Mouse (Mus musculus) embryonic facial prominence, embryonic 11.5 days (tissue): Measurements from ENCODE around the gene Scn11a. TPM values are rescaled to one million over a fixed set of nuclear protein-coding genes. Genes with fewer than 3 reads are reported as not detected.

Experiments
- ATAC-seq: fragments of 200-750 bp; cut with Nextera tagmentation; replicated peaks from 2 replicates; pipeline ENCODE4 v1.8.0; 2017; ENCODE audit warnings: low read depth; ENCODE audit not compliant: insufficient number of reproducible peaks, low FRiP score, low TSS enrichment
- DNase-seq: peaks from one replicate; pipeline ENCODE4 v3.0.0-alpha.2; 2015; ENCODE audit warnings: low spot score
- H3K27ac ChIP-seq: fragments of 300-500 bp; sonication (generic); replicated peaks from 2 replicates; pipeline ENCODE4 v1.5.1; 2014; ENCODE audit warnings: mild to moderate bottlenecking, low read depth, low read length, control low read depth
- H3K27me3 ChIP-seq: fragments of 300-500 bp; sonication (generic); 2 replicates; pipeline ENCODE4 v1.6.1; 2014; ENCODE audit warnings: mild to moderate bottlenecking, low read length, moderate library complexity, mixed read lengths; ENCODE audit not compliant: control insufficient read depth, insufficient read depth
- H3K36me3 ChIP-seq: fragments of 300-500 bp; sonication (generic); replicated peaks from 2 replicates; pipeline ENCODE4 v1.6.1; 2014; ENCODE audit warnings: low read depth, mild to moderate bottlenecking, low read length, moderate library complexity, mixed read lengths; ENCODE audit not compliant: control insufficient read depth, insufficient read depth
- H3K4me1 ChIP-seq: fragments of 300-500 bp; sonication (generic); 2 replicates; pipeline ENCODE4 v1.6.1; 2014; ENCODE audit warnings: low read length, mixed read lengths; ENCODE audit not compliant: control insufficient read depth, insufficient read depth
- H3K4me2 ChIP-seq: fragments of 300-500 bp; sonication (generic); 2 replicates; pipeline ENCODE4 v1.6.1; 2014; ENCODE audit warnings: low read depth, mild to moderate bottlenecking, control low read depth, low read length, moderate library complexity
- H3K4me3 ChIP-seq: fragments of 300-500 bp; sonication (generic); 2 replicates; pipeline ENCODE4 v1.5.1; 2014; ENCODE audit warnings: low read depth, low read length, control low read depth
- H3K9ac ChIP-seq: fragments of 300-500 bp; sonication (generic); replicated peaks from 2 replicates; pipeline ENCODE4 v1.6.1; 2014; ENCODE audit warnings: mild to moderate bottlenecking, control low read depth, low read length
- H3K9me3 ChIP-seq: fragments of 300-500 bp; sonication (generic); replicated peaks from 2 replicates; pipeline ENCODE4 v1.6.1; 2016; ENCODE audit warnings: mild to moderate bottlenecking, low read length, inconsistent platforms, mixed read lengths; ENCODE audit not compliant: control insufficient read depth
- WGBS: fragments of 180-500 bp; shearing (Covaris S2); extraction: QIAGEN DNeasy Blood & Tissue Kit; methylation state at CpG from one replicate; pipeline ENCODE4 v1.1.7; 2014; 5-methylcytosine and 5-hydroxymethylcytosine counted together
- polyA plus RNA-seq: library from polyadenylated mRNA; unstranded; fragments of >200 nt; fragmentation: Nextera tagmentation; extraction: Ambion mirVana; gene quantifications from 2 replicates; pipeline ENCODE4 v1.2.1, GENCODE M21; 2014

Scn11a gene
- polyA plus RNA-seq, 1 experiment from 2014 or later: 0.11 TPM

DNA sequence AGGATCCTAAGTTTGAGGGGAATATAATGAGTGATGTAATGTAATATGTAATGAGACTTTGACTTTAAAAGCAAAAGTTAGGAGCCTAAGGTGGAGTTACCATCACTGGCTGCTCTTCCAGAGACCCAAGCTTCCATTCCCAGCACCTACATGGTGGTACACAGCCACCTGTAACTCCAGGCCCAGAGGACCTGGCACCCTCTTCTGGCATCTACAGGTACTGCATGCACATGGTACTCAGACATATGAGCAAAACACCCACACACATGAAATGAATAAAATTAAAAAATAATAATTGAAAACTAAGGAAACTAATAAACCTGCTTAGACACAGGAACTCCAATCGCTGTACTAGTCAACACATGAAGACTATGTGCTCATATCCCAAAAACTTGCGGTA lies 18.8 kb downstream of the Scn11a start:
- H3K4me1 ChIP-seq: no peaks in the 10 kb centered on the region
- 73% methylated on average over 2 of the region's 2 CpGs for WGBS
- no peak for DNase-seq
- ATAC-seq: no peak
- no peaks in the 10 kb centered on the region for H3K27me3 ChIP-seq
- H3K9me3 ChIP-seq: no peaks in the 10 kb centered on the region
- no peak overlapping the region for H3K27ac ChIP-seq
- H3K4me3 ChIP-seq: no peak overlapping the region
- H3K36me3 ChIP-seq: no peaks in the 10 kb centered on the region
- H3K9ac ChIP-seq: no peak overlapping the region
- no peak overlapping the region for H3K4me2 ChIP-seq

DNA sequence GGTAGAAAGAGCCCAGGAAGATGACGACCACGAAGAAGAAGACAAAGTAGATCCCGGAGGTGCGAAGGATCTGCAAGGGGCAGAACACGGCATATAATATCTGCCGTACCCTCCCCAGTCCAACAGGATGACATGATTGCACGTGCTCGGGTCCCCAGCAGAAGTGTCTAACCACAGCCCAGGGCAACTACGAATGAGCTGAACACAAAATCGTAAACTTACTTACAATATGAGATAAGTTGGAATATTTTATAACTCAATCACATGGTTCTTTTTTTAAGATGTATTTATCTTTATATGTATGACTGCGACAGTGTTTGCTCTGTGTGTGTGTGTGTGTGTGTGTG lies 20.8 kb downstream of the Scn11a start:
- Histone ChIP-seq H3K4me3 (no peak overlapping the region), H3K4me2 (no peak overlapping the region), H3K27ac (no peak overlapping the region), H3K9ac (no peak overlapping the region), H3K36me3 (no peaks in the 10 kb centered on the region), H3K27me3 (no peaks in the 10 kb centered on the region), H3K9me3 (no peaks in the 10 kb centered on the region), H3K4me1 (no peaks in the 10 kb centered on the region)
- no peak for ATAC-seq
- WGBS: 90% methylated on average over 11 of the region's 11 CpGs
- DNase-seq: no peak

DNA sequence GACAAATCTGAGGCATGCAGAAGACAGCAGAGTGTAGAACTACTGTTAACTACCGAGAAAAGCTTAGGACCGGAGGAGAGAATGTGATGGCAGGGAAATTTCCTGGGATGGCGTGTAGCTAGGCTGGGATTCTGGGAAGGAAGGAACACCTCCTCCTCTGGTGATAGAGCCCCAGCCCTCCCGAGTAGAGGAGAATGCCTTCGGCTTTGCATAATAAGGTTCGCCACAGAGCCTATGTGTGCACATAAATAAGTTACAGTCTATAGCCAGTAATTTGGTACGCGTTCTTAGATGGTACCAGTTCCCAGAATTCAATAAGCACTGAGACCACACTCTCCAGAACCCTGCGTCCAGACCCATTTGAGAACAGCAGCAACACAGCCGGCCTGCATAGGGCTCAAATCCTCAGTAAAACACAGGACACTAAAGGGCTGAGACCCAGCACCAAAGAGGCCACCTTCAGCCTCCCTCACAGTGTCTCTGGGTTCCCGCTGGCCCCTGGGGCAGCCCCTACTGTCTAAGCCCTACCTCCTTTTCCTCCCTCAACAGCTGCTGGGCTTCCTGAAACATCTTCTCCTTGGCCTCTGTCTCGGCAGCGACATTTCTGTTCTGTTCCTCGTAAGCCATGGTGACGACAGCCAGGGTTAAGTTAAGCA lies 21.3 kb downstream of the Scn11a start:
- Histone ChIP-seq H3K9me3 (no peaks in the 10 kb centered on the region), H3K4me1 (no peaks in the 10 kb centered on the region), H3K27ac (no peak overlapping the region), H3K27me3 (no peaks in the 10 kb centered on the region), H3K36me3 (no peaks in the 10 kb centered on the region), H3K4me2 (no peak overlapping the region), H3K4me3 (no peak overlapping the region), H3K9ac (no peak overlapping the region)
- ATAC-seq (no peak), DNase-seq (no peak)
- WGBS: 67% methylated on average over 15 of the region's 15 CpGs

DNA sequence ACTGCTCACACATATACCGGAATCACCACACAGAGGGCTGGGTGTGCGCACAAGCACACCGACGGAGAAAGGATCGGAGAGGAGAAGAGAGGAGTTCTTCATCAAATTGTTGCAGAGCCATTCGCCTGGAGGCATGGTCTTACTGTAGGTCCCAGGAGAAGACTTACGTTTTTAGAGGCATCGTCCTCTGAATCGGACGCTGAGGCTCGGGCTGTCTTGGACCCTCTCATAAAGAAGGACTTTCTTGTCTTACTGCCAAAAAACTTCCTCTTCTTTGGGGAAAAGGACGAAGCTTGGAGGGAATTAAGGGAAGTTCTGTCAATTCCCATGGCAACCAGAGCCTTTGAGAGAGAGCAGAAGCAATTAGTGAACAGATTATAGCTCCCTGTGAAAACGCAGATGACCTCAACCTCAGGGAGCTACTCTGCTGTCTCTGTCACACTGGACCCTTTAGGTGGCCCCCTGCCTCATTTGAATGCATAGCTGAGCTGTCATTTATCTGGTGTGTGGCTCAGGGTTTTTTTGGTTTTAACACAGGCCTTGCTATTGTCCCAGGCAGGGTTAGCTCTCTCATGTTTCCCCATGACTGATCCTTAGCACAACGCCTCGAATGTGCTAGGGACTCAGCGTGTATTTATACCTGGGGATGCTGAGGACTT lies 22.0 kb downstream of the Scn11a start:
- WGBS: 45% methylated on average over 16 of the region's 16 CpGs
- H3K4me2 ChIP-seq: no peak overlapping the region
- ATAC-seq (0 out of 2 replicates have a peak, but pooled peaks have one; percentile 79), DNase-seq (peak; percentile 42)
- H3K4me3 ChIP-seq: no peak overlapping the region
- H3K36me3 ChIP-seq: no peaks in the 10 kb centered on the region
- H3K27ac ChIP-seq: no peak overlapping the region
- no peaks in the 10 kb centered on the region for H3K27me3 ChIP-seq
- no peak overlapping the region for H3K9ac ChIP-seq
- no peaks in the 10 kb centered on the region for H3K9me3 ChIP-seq
- H3K4me1 ChIP-seq: no peaks in the 10 kb centered on the region

DNA sequence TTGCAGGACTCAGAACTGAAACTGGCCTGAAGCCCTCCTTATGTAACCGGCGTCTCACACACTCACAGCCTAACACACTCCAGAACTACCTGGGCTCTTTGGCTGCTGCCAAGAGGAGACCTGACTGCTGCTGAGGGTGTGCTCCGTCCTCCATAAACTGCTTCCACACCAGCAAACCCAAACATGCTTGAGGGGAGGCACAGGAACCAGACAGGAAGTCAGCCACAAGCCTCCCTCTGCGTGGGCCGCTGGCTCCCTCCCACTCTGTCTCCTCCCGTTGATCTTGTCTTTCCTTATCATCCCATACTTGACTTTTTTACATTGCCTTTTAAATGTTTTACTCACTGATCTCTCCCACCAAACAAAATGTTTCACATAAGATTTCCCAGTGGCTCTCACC lies 23.8 kb downstream of the Scn11a start:
- no peak overlapping the region for H3K27ac ChIP-seq
- WGBS: 52% methylated on average over 6 of the region's 6 CpGs

DNA sequence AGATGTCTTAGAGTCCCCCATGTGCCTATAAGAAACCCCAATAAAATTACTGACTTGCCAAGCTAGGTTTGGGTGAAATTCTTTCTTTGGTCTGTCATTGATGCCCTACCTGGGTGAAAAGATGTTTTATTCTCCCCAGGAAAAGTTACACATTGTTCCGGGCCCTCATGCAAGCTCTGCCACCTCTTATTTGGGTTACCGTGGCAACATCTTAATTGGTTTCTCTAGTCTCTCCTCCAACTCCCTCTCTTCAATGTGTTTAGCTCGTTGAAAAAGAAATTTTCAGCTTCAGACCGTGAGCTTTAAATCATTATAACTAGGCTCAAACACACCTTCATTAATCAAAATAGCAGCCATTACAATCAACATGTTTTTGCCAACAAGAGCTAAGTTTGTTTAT lies 28.5 kb downstream of the Scn11a start:
- H3K4me1 ChIP-seq: no peaks in the 10 kb centered on the region
- H3K27ac ChIP-seq: no peak overlapping the region
- no peak overlapping the region for H3K4me3 ChIP-seq
- no peak overlapping the region for H3K9ac ChIP-seq
- DNase-seq (no peak), ATAC-seq (no peak)
- no peaks in the 10 kb centered on the region for H3K9me3 ChIP-seq
- H3K4me2 ChIP-seq: no peak overlapping the region
- H3K27me3 ChIP-seq: no peaks in the 10 kb centered on the region
- WGBS: 78% methylated on average over 4 of the region's 4 CpGs
- no peaks in the 10 kb centered on the region for H3K36me3 ChIP-seq

More for the DNA sequence above, 23.8 kb downstream of the Scn11a start:
- H3K27me3 ChIP-seq: no peaks in the 10 kb centered on the region
- no peak for DNase-seq
- no peak overlapping the region for H3K4me2 ChIP-seq
- H3K36me3 ChIP-seq: no peaks in the 10 kb centered on the region
- H3K9ac ChIP-seq: no peak overlapping the region; the same call in 1 of the 2 replicates
- no peak overlapping the region for H3K4me3 ChIP-seq
- no peak for ATAC-seq
- H3K9me3 ChIP-seq: no peaks in the 10 kb centered on the region
- no peaks in the 10 kb centered on the region for H3K4me1 ChIP-seq

DNA sequence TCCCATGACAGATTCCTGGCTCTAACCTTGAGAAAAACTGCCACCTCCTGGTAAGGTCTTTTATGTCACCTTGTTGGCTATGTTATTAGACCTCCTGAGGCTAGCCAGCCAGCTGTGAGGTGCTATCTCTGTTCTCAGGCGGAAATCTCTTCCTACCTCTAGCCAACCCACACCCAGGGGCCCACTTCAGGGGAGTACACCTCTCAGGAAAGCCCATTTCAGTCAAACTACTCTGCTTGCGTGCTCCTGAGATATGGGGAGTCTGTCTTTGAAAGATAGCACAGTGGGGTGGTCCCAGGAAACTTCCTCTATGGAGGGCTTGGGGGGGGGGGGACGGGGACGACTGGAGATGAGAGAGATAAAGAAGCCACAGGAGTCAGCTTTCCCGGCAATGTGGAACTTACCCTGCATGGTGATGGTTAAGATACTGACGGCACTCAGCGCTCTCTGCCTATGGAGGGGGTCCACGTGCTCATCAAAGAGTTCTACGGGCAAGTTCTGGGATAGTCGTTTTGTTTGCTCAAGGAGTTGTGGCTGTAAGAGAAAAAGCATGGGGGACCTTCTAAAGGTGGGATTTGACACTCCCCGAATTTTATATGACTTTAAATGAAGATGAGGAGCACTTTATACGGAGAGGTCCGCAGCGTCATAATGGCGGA lies 29.9 kb downstream of the Scn11a start:
- Histone ChIP-seq H3K4me2 (no peak overlapping the region), H3K4me1 (no peaks in the 10 kb centered on the region), H3K4me3 (no peak overlapping the region), H3K9me3 (no peaks in the 10 kb centered on the region), H3K27me3 (no peaks in the 10 kb centered on the region), H3K27ac (no peak overlapping the region), H3K9ac (no peak overlapping the region), H3K36me3 (no peaks in the 10 kb centered on the region)
- ATAC-seq (no peak), DNase-seq (no peak)
- WGBS: 73% methylated on average over 15 of the region's 15 CpGs

DNA sequence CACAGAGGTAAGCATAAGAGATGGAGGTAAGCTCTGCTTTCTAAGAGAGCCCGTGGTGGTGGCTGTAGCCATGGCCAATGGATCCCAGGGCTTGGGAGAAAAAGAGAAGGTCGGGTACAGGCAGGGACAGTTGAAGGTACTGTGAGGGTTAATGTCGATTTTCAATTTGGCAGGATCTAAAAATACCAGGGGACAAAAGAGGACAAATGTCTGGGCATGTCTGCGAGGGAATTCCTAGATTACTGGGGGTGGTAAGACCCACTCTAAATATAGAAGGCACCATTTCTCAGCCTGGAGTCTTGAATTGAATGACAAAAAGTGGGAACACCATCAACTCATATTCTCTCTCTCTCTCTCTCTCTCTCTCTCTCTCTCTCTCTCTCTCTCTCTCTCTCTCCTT lies 30.8 kb downstream of the Scn11a start:
- Histone ChIP-seq H3K27me3 (no peaks in the 10 kb centered on the region), H3K4me1 (no peaks in the 10 kb centered on the region), H3K36me3 (no peaks in the 10 kb centered on the region), H3K9me3 (no peaks in the 10 kb centered on the region), H3K27ac (no peak overlapping the region), H3K4me2 (no peak overlapping the region), H3K4me3 (no peak overlapping the region), H3K9ac (no peak overlapping the region)
- DNase-seq: no peak
- WGBS: 71% methylated on average over 4 of the region's 4 CpGs
- no peak for ATAC-seq
